Mouse (Mus musculus): Measurements from ENCODE around the gene Gm49396. TPM values are rescaled to one million over a fixed set of nuclear protein-coding genes. Genes with fewer than 3 reads are reported as not detected.

Gene Gm49396
- polyA plus RNA-seq, 1 experiment from 2014 or later = 4.5 TPM

DNA sequence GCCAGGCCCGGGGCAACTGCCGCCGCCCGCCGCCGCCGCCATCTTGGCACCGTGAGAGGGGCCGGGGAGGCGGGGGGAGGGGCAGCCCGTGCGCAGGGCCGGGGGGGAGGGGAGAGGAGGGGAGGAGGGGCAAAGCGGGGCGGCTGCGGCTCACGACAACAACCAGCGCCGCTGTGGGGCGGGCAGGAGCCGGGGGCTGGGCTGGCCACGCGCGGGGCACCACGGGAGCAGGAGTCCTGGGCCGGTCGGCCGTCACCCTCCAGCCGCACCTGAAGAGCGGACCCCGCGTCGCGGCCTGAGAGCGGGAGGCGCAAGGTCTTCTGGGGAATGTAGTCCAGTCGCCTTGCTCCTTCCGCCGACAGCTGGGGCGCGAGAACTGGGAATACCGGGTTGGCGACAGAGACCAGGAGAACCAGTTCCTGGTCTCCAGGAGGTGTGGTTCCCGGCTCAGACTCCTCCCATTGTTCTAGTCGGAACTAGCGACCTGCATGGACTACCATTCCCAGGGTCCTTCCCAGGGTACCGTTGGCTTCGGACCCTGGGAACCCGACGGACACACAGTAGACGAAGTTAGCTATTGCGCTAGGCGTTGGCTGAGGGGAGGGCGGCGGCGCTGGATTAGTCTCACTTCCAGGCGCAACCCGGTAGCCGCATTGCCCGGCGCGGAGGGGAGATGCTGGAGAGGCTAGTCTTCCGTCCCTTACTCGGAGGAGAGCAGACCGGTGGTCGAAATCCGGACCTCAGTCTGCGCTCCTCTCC, 25.7 kb downstream of the Gm49396 start, which contains the start of gene Kmt2b:
Kmt2b (minus strand) TSS at position 51 of the 759 bp plus-strand sequence.
- H3K27me3 ChIP-seq (replicated peaks; ENCODE audit: insufficient read depth, low read length) = no peaks in the 10 kb centered on the region
- peak within 1 kb of the TSS; percentile 94 for H3K27ac ChIP-seq (ENCODE audit: low read length)
- no peaks in the 10 kb centered on the region for H3K9me3 ChIP-seq (ENCODE audit: low read length)
- H3K4me1 ChIP-seq (ENCODE audit: insufficient read depth, low read depth, low read length) = peaks cover 4% of the 10 kb centered on the region
- under 1% methylated on average over 43 of the region's 68 CpGs for WGBS
- DNase-seq (ENCODE audit: low spot score) (peak; percentile 99), ATAC-seq (peak; percentile 96)
- peak within 1 kb of the TSS; percentile 97 for H3K9ac ChIP-seq (replicated peaks; ENCODE audit: low read depth)
- H3K4me2 ChIP-seq (replicated peaks; ENCODE audit: low read depth, low read length) = peak within 1 kb of the TSS; percentile 73
- TF ChIP-seq EP300 (IDR thresholded peaks at IDR 0.05) (no peak), CTCF (IDR thresholded peaks at IDR 0.05) (no peak; the same call in 1 of the 2 replicates)
- peak within 1 kb of the TSS; percentile 95 for H3K4me3 ChIP-seq (ENCODE audit: low read depth, low read length)
- H3K36me3 ChIP-seq (ENCODE audit: insufficient read depth, low read length) = 0 out of 2 replicates have a peak, but pooled peaks cover 10% of the 10 kb centered on the region

DNA sequence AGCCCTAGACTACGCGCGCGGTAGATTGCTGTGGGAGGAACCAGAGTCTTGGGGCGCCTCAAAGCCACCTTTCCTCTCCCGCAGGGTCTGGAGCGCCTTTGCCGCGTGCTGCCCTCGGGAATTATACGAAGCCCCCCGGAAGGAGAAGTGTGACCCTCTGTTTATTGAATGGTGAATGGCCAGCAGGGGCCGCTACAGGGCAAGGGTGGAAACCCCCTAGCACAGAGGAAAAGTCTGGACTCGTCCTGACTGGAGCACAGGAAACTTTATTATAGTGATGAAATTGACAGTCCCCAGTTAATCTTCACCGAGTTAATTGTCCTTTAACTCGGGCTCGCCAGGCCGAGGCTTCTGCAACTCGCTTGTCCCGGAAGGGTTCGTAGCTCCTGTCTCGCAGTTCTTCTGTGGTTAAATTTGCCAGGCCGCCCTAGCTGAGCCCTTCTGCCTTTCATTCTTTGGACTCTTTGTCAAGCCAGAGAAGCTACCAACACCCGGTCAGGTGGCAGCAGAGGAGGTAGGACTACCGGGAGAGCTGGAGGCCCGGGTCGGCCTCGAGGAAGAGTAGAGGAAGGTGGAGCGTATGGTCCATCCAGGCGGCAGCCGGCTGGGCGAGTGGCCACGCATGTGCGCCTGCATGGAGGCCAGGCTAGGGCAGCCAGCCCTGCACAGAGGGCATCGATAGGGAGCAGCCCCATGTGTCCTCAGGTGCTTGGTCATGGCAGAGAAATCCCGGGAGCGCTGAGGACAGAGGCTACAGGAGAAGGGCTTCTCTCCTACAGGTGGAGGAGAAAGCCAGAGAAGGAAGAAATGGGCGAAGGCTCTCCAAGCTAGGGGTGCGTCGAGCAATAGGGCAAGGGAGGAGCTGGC, 26.5 kb downstream of the Gm49396 start:
- Histone ChIP-seq H3K27me3 (replicated peaks; ENCODE audit: insufficient read depth, low read length) (no peaks in the 10 kb centered on the region), H3K9me3 (ENCODE audit: low read length) (no peaks in the 10 kb centered on the region), H3K9ac (replicated peaks; ENCODE audit: low read depth) (peak overlapping the region; percentile 54), H3K4me3 (ENCODE audit: low read depth, low read length) (peak overlapping the region; percentile 95), H3K27ac (ENCODE audit: low read length) (peak overlapping the region; percentile 94), H3K36me3 (ENCODE audit: insufficient read depth, low read length) (0 out of 2 replicates have a peak, but pooled peaks cover 2% of the 10 kb centered on the region), H3K4me1 (ENCODE audit: insufficient read depth, low read depth, low read length) (peaks cover 4% of the 10 kb centered on the region), H3K4me2 (replicated peaks; ENCODE audit: low read depth, low read length) (peak overlapping the region; percentile 73)
- ATAC-seq (peak; percentile 56), DNase-seq (ENCODE audit: low spot score) (peak; percentile 91)
- 20% methylated on average over 40 of the region's 40 CpGs for WGBS
- TF ChIP-seq CTCF (IDR thresholded peaks at IDR 0.05) (peak; percentile 94), EP300 (IDR thresholded peaks at IDR 0.05) (peak; percentile 39; the same call in 1 of the 2 replicates)

DNA sequence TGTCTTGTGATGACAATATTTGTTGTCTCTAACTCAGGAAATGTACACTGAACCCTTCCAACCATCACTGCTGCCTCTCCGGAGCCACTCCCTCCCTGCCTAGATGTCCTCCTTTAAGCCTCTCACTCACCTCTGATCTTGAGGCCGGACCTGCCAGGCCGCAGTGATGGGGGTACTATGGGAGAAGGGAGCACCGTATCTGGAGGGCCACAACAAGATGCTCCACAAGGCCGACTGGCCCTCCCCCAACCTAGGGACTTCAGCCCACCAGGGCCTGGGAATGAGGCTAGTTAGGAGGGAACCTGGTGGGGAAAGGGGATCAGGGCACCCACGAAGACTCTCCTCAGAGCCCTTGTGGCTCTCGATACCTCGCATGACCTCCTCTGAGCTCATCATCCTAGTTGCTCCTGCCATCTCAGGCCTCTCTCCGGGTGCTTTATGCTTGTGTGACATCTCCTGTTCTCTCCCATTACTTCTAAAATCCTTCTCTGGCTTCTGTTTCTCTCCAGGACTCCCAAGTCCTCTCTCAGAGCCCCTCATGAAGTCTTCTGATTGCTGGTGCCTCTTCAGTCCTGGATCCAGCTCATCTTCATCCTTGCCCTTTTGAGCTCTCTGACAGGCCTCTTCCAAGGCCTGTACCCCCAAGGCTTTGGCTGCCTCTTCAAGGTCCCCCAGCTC, 27.9 kb downstream of the Gm49396 start:
- no peaks in the 10 kb centered on the region for H3K9me3 ChIP-seq (ENCODE audit: low read length)
- no peak for TF ChIP-seq EP300 (IDR thresholded peaks at IDR 0.05)
- no peak for TF ChIP-seq CTCF (IDR thresholded peaks at IDR 0.05)
- H3K9ac ChIP-seq (replicated peaks; ENCODE audit: low read depth) = no peak overlapping the region
- no peak overlapping the region for H3K4me3 ChIP-seq (ENCODE audit: low read depth, low read length)
- no peak overlapping the region for H3K27ac ChIP-seq (ENCODE audit: low read length)
- WGBS = 82% methylated on average over 9 of the region's 9 CpGs
- no peaks in the 10 kb centered on the region for H3K36me3 ChIP-seq (ENCODE audit: insufficient read depth, low read length)
- H3K4me2 ChIP-seq (replicated peaks; ENCODE audit: low read depth, low read length) = no peak overlapping the region
- DNase-seq (ENCODE audit: low spot score) (no peak), ATAC-seq (no peak)
- peaks cover 4% of the 10 kb centered on the region for H3K4me1 ChIP-seq (ENCODE audit: insufficient read depth, low read depth, low read length)
- no peaks in the 10 kb centered on the region for H3K27me3 ChIP-seq (replicated peaks; ENCODE audit: insufficient read depth, low read length)

DNA sequence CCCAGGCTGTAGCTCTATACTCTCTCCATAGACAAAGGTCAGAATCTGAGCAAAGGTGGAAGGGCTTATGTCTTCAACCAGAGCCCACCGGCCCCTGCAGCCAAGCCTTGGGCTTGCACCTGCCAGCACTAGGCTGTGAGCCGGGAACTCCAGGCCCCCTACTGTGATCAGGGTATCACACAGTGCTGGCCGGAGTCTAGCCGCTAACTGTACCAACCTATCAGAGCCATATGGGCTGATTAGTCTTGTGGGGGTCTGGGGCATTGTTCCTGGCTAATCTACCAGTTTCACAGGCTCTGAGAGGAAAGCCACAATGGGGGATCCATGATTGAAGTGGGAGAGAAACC, 28.4 kb downstream of the Gm49396 start:
- no peaks in the 10 kb centered on the region for H3K9me3 ChIP-seq (ENCODE audit: low read length)
- DNase-seq (ENCODE audit: low spot score) = no peak
- H3K4me1 ChIP-seq (ENCODE audit: insufficient read depth, low read depth, low read length) = peaks cover 4% of the 10 kb centered on the region
- H3K9ac ChIP-seq (replicated peaks; ENCODE audit: low read depth) = no peak overlapping the region
- no peak overlapping the region for H3K4me2 ChIP-seq (replicated peaks; ENCODE audit: low read depth, low read length)
- no peaks in the 10 kb centered on the region for H3K36me3 ChIP-seq (ENCODE audit: insufficient read depth, low read length)
- ATAC-seq = no peak
- H3K27me3 ChIP-seq (replicated peaks; ENCODE audit: insufficient read depth, low read length) = no peaks in the 10 kb centered on the region
- TF ChIP-seq EP300 (IDR thresholded peaks at IDR 0.05) (no peak), CTCF (IDR thresholded peaks at IDR 0.05) (no peak)
- no peak overlapping the region for H3K4me3 ChIP-seq (ENCODE audit: low read depth, low read length)
- H3K27ac ChIP-seq (ENCODE audit: low read length) = no peak overlapping the region
- 62% methylated on average over 4 of the region's 4 CpGs for WGBS

DNA sequence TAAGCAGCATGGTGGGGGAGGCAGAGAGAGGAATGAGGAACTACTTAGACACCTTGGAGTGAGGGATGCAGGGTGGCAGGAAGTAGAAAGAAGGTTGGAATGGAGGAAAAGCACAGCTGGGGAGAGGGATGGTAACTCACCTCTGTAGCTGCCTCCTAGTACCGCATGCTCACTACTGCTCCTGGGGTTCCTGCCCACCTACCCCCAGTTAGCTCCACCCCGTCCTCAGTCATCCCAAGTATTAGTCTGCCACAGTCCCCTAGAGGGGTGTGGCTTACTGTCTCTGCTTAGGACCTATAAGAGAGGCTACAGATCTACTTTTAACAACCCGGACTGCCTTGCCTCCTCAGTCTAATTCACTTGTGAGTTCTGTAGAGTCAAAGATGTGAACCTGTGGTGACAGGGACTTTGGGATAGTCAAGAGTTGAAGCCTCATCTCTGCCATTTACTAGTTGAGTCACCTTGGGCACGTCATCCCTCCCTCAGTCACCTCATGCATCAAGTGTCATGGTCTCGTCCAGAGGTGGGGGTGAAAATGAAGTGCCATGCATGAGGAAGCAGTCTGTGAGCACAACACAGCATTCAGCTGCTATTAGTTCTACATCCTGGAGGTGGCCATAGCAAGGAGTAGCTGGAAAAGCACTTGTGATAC, 29.8 kb downstream of the Gm49396 start:
- DNase-seq (ENCODE audit: low spot score) (peak; percentile 47), ATAC-seq (no peak)
- Histone ChIP-seq H3K9me3 (ENCODE audit: low read length) (no peaks in the 10 kb centered on the region), H3K4me1 (ENCODE audit: insufficient read depth, low read depth, low read length) (0 out of 2 replicates have a peak, but pooled peaks cover 2% of the 10 kb centered on the region), H3K9ac (replicated peaks; ENCODE audit: low read depth) (no peak overlapping the region), H3K4me2 (replicated peaks; ENCODE audit: low read depth, low read length) (no peak overlapping the region), H3K27ac (ENCODE audit: low read length) (peak overlapping the region; percentile 47), H3K4me3 (ENCODE audit: low read depth, low read length) (no peak overlapping the region), H3K27me3 (replicated peaks; ENCODE audit: insufficient read depth, low read length) (no peaks in the 10 kb centered on the region), H3K36me3 (ENCODE audit: insufficient read depth, low read length) (no peaks in the 10 kb centered on the region)
- 23% methylated on average over 5 of the region's 5 CpGs for WGBS
- peak; percentile 37 for TF ChIP-seq CTCF (IDR thresholded peaks at IDR 0.05)
- no peak for TF ChIP-seq EP300 (IDR thresholded peaks at IDR 0.05)
